Mouse (Mus musculus): Measurements from ENCODE around the gene Grm3.

Gene Grm3

DNA sequence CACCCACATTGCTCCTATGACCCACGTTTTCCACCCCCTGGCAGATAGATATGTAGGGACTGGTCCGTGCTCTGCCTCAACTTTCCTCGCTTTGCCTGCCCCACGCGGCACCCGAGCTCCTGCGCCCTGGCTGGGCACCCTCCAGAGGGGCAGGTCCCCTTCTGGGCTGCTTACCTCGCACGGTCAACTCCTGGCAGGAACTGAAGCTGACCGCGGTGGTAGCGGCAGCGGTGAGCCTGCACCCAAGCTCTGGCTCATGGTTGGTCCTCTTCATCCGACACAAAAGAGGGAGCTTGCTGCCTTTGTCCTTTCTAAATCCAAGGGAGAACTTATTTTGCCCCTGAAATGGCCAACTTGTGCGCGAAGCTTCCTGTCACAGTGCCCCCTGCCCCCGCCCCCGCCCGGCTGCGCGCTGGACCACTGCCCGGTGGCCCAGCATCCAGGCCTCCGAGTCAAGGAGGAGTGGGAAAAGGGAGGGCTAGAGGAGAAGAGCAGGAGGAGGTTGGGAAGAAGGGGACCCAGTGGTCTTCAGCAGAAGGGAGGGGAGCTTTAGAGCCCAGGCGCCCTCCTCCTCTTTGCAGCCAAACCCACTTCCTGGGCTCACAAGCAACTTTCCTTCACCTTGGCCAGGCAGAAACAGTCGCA is at the start of gene Grm3:
Gene Grm3, minus strand, starts transcription at position 215 of the 645 bp plus-strand sequence.
- peak; percentile 36 for DNase-seq (ENCODE audit: low spot score)

GRCm38 (mm10) chr5:9755751-9756150 is 30.8 kb upstream of the Grm3 start:
- no peak for DNase-seq (ENCODE audit: low spot score)

GRCm38 (mm10) chr5:9748184-9748583 is 23.2 kb upstream of the Grm3 start:
- no peak for DNase-seq (ENCODE audit: low spot score)

DNA sequence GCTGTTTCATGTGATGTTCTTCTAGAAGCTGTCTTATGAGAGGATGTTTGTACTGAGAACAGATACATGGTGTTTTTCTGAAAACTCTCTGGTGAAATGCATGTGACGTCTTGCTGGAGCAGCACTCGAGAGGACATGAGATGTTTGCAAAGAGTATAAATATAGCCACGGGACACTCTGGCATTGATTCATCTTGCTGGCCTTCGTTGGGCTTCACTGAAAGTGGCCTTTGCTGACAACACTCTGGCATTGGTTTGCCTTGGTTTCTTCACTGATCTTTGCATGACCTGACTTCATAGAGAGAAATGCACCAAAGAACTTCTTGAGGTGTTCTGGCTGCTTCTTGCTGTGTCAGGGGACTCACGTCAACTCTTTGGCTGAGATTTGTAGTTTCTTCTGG is 19.1 kb upstream of the Grm3 start:
- no peak for DNase-seq (ENCODE audit: low spot score)

DNA sequence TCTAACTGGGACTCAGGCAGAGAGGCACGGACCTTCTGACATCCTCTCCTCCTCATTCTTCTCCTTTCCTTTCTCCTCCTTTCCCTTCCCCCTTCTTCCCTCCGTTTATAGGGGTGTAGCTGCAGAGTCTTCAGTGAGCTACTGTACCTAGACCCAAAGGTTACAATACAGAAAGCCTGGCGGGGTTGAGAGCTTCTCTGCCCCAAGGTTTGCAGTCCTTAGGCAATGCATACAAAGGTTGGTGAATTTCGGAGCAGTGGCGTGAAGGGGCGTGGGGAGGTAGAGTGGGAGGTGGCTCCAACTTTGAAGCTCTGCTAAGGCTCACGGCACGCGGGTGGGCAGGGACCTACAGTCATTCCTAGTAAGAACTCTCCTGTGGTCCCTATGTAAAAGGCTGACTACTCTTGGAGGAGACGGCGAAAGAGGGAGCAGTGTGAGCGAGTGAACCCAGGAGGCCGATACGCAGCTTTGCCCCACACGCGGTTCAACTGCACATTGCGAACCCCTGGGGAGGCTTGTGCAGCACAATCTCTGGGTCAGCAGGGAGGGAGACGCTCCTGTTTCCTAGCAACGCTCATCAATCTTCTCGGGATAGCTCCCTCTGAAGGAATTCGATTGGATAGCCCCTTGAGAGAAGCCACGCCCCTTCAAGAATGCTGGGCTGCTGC is 765 bp upstream of the Grm3 start:
- DNase-seq (ENCODE audit: low spot score), result peak; percentile 40

GRCm38 (mm10) chr5:9724287-9724955 is 549 bp downstream of the Grm3 start:
- DNase-seq (ENCODE audit: low spot score), result no peak

DNA sequence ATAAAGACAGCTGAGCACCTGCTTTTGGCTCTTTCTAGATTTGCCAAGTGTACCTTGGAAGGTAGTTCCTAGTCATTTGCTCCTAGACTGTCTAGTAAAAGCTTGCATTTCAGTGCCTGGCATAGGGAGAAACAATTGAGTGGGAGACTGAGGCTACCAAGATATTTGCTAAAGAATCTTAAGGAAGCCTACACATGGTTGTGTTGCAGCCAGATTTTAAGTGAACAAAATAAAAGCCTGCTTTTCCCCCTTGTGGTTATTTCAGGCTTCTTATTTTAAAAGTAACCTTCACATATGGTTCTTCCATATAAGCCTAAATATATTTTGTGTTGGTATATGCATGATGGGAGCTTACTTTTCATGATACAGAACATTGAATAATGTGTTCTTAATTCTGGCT is 3.8 kb downstream of the Grm3 start:
- DNase-seq (ENCODE audit: low spot score), result no peak

DNA sequence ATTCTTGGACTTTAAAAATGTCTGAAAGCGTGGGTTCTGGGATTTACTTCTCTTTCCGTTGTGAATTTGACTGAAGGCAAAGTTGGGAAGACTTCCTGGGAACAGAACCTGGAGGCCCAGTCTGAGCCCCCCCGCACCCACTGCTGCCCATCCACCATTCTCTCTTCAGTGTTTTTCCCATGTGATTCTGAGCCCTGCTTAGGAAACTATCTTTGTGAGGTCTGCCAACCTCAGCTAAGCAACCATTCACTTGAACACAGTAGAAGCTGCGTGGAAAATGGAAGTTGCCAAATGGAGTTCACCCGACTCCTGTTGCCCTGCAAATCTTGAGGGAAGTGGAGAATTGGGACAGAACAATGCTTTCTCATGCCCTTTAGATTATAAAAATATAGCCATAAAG is 8.7 kb downstream of the Grm3 start:
- no peak for DNase-seq (ENCODE audit: low spot score)

DNA sequence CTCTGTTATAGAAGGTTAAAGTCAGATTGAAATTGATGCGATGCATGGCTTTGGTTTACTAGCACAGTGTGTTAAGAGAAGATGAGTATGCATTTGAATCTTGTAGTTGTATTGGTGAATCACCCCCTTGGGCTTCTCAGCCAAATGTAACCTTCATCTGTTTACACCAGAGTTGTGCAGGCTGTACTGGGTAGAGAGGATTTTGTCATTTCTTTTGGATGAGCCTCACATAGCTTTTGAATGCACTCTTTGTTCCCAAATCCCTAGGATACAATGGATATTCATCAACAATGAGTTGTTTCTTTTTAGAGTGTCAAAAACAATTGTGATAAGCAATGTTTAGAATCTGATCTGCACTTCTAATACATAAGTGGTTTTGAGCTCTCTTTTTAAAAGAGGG is 17.9 kb downstream of the Grm3 start:
- DNase-seq (ENCODE audit: low spot score), result no peak

DNA sequence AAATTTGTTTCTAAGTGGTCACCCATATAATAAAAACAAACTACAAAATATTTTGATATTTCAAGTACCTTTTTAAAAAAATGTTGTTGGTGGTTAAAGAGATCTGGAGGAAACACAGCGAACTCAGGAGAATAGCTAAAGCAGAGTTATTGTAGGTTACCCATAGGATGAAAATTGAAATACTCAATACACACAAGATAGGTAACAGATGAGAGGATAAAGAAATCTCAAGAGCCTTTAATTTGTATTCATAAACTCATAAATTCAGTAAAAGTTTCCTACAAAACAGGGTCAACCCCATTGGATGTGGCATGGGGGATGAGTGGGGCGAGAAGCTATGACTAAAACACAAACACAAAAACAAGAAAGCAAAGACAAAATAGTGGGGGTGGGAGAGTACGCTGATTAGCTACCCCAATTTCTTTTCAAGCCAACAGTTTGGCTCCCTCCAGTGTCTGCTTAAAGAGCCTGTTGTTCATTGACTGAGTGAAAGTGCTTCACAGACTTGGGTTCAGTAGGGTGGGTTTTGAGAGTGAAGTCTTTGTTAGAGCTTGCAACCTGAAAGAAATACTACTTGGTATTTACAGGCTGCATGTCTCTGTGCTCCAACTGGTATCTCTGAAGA is 21.5 kb downstream of the Grm3 start:
- no peak for DNase-seq (ENCODE audit: low spot score)

DNA sequence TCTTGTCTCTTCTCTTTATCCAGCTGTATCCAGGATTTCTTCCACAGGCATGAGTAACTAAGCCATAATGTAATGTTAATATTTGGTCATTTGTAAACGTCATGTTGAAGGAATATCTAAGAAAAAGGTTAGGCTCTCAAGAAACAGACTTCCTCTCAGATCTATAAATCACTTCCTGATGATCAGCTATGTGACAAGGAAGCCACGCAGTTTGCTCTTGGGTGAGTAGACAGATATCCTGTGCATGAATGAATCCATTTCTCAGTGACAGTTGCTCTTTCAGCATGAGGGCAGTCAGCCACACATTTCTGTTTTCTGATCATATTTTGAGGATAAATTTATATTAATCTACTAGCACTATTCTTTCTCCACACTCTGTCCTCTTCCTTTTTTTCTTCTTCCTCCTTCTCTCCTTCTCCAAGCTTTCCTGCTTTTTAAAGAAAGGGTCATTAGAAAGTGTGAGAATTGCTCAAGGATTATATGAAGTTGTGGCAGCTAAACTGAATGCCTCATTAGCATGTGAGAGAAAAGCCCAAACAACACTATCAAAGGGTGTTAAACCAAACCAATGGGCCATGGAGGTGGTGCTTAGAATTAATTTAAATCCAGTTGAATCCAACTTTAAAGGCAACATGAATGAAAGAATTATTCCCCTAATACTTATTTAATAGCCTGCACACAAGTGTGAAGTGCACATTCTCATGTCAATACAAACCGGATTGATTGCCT is 22.1 kb downstream of the Grm3 start:
- no peak for DNase-seq (ENCODE audit: low spot score)

DNA sequence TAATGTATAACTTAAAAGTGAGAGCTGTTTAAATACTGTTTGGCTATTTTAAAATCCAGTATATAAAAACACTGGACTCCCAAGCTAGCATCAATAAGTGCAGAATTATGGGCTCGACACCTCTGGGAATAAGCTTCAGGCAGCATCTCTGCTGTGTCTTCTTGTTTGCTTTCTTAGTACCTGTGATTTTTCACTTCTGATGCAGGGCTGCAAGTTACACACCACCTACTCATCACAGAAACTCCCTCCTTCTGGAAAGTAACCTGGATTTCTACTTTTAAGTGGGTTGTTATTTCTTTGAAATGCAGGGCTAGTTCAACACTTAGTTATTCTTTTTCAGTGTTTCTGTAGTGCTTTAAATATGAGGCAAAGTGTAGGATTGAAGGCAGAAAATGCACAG is 32.6 kb downstream of the Grm3 start:
- no peak for DNase-seq (ENCODE audit: low spot score)

DNA sequence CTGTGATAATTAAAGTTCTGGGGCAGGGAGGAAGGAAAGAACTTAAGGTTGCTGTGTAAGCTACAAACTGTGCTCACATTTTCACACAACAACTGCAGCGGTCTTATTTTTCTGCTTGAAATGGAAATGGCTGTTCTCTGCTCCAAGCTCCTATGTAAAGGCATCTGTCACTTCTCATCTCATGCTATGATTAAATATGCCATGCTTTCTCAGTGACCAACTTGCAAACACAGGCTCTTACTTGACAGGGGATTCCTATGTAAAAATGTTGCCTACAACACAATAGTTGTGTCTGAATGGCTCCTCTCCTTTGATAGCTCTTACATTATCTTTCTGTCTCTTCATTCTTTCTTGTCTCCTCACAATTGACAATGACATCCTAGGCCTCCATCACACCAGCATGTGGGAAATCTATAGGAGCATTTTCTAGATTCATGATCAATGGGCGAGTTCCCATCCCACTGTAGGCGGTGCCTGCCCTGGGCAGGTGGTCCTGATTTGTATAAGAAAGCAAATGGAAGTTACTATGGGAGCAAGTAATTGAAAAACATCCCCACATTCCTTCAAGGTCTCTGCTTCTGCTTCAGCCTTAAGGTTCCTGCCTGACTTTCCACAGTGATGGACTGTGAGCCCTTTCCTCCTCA is 34.2 kb downstream of the Grm3 start:
- DNase-seq (ENCODE audit: low spot score), result no peak

GRCm38 (mm10) chr5:9690192-9690591 is 34.8 kb downstream of the Grm3 start:
- DNase-seq (ENCODE audit: low spot score), result no peak

DNA sequence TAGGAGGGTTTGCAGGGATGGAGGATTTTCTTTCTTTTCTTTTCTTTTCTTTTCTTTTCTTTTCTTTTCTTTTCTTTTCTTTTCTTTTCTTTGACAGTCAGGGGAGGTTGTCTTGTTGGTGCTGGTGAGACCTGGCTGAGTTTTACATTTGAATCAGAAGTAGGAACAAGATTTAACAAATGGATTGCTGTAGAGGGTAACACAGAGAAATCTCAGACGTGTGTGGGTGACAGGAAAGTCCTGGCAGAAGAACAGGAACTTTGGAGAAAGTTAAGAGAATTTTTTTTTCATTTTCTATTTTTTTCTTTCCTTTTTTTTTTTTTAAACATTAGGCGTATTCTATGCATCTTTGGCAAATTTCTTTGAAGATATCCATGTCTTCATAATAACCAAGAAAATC is 41.8 kb downstream of the Grm3 start:
- DNase-seq (ENCODE audit: low spot score), result no peak

DNA sequence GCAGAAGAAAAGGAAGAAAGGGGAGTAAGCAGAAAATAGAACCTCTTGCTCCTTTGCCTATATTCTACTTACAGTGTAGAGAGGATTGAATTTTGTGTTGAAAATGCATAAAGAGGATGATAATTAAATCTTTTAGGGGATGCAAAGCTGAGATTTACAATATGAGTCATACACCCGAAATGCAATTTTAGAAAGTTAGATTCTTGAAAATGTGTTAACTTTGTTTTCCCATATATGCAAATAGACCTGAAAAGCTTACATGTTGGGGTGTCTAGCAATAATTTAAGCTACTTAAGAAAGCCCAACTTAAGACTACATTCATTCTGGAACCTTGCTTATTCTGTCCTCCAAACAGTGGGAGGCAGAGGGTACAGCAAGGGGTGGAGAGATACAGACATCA is 56.0 kb downstream of the Grm3 start:
- DNase-seq (ENCODE audit: low spot score), result no peak

DNA sequence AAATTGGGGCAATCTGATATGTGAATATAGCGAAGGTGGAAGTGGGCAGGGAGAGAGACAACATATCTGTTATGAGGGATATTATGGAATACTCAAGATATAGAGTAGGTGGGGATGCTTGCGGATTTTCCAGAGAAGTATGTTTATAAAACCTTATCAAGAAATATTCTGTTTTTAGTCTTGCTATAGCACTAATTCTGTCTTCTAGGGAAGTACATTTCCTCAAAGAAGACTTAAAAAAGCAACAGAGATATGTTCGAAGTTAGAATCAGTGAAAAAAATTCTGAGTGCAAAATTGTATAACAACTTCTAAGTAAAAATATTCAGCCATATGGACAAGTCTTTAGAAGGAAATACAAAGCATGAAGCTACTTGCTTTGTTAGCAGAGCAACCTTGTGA is 61.6 kb downstream of the Grm3 start:
- no peak for DNase-seq (ENCODE audit: low spot score)

GRCm38 (mm10) chr5:9661870-9662589 is 62.9 kb downstream of the Grm3 start:
- no peak for DNase-seq (ENCODE audit: low spot score)

- DNase-seq (ENCODE audit: low spot score), result no peak
Observed at GRCm38 (mm10) chr5:9638612-9639011, 86.4 kb downstream of the Grm3 start.

DNA sequence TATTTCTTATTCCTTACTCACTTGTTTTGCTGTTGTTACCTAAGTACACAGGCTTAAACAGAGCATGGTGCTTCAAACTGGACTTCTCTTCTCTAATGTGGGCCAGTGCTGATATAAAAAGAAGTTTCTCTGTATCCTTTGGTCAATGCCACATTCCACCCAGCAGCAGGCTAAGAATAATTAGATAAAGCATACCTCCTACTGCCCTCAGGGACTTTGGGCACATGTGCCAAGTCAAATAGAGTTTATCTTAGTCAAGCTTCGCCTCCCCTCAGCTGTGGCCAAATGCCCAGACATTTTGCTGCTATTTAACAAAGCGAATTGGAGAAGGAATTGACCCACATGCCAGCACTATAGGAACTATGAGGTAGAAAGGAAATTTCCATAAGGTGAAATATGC is 97.8 kb downstream of the Grm3 start:
- peak; percentile 50 for DNase-seq (ENCODE audit: low spot score)

- no peak for DNase-seq (ENCODE audit: low spot score)
Observed at GRCm38 (mm10) chr5:9624396-9624795, 100.6 kb downstream of the Grm3 start.
